Mouse (Mus musculus): Measurements from ENCODE around the gene Ccdc141.

GRCm38 (mm10) chr2:77146291-77146690 is 24.1 kb downstream of the Ccdc141 start:
- TF ChIP-seq CTCF (IDR thresholded peaks at IDR 0.05) = no peak
- TF ChIP-seq EP300 (IDR thresholded peaks at IDR 0.05) = no peak
